Mouse (Mus musculus) adrenal gland, adult 8-10 months (tissue): ENCODE data around the gene Klhl36. TPM values are rescaled to one million over a fixed set of nuclear protein-coding genes. Genes with fewer than 3 reads are reported as not detected.

Experiments
- DNase-seq: peaks from one replicate; pipeline ENCODE4 v3.0.0; 2022
- total RNA-seq, 4 experiments: library from RNA; stranded (reverse); gene quantifications; 2 replicates each; pipeline ENCODE4 v1.2.4; 2022

Gene Klhl36
- total RNA-seq, 4 experiments from 2014 or later, result 8.4 to 13.8 (median 11.8) TPM

- peak; percentile 55 for DNase-seq
Measured at GRCm38 (mm10) chr8:119885612-119886011, 23.5 kb downstream of the Klhl36 start.

DNA sequence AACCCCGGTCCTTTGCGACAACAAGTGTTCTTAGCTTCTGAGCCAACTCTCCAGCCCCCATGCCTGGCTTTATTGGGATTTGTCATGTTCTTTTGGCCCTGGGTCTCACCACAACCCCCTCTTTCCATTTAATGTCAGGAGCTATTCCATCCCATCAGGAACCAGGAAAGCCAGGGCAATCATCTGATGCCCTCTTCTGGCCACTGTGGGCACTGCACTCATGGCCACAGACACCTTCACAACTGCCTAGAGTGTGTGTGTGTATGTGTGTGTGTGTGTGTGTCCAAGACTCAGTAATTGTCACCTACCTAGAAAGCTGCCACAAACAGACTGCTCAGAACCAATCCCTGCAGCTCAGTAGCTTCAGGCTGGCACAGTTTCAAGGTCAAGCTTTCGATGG lies 25.1 kb downstream of the Klhl36 start:
- no peak for DNase-seq

DNA sequence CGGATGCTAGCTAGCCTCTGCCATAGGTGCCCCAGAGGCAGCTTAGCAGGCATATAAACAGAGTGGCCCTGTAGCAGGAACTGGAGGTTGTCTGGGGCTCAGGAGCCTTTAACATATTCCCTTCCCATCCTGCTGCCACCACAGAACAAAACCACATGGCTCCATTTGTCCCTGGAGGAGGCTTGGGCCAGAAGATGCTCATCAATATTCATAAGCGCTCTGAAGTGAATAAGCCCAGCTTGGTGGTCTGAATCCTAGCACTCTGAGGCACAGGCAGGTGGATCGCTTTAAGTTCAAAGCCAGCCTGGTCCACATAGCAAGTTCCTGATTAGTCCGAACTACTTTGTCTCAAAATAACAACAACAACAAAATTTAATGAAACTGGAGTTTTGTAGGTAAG lies 25.9 kb downstream of the Klhl36 start:
- no peak for DNase-seq

DNA sequence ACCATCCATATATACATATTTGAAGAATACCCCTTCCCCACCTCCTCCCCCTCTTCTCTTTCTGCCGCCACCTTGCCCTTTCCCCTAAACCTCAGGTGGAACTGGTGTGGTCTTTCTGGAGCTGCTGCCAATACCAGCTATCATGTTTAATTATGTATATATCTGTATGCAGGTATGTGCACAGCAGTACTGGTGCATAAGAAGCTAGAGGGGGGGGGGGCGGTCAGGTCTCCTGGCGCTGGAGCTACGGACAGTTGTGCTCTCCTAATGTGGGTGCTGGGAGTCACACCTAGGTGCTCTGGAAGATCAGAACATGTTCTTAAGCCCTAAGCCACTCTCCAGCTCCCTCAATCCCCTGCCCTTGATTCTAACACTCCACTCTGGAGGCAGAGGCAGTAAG lies 35.0 kb downstream of the Klhl36 start:
- no peak for DNase-seq

GRCm38 (mm10) chr8:119897933-119898332 lies 35.9 kb downstream of the Klhl36 start:
- DNase-seq, result no peak

DNA sequence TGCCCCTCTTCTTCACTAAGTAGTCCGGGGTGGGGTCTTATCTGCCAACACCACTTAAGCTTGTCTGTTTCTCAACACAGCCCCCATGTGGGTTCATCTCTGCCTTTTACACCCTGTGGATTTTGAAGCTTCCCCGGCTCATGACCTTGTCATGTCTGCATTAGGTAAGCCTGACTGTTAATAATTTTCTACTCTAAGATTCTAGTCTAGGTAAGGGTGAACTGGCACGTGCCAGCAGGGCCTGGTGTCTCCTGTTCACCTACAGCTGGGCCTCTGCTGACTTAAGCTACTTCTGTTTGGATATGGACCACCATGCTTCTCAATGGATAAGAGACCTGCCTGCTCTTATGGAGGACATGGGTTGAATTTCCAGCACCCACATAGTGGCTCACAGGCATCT lies 39.3 kb downstream of the Klhl36 start:
- no peak for DNase-seq

- peak; percentile 71 for DNase-seq
Measured at GRCm38 (mm10) chr8:119901952-119902351, 39.9 kb downstream of the Klhl36 start.

- peak; percentile 37 for DNase-seq
Measured at GRCm38 (mm10) chr8:119904323-119904911, 42.4 kb downstream of the Klhl36 start.

GRCm38 (mm10) chr8:119909944-119910546 lies 48.0 kb downstream of the Klhl36 start, which contains the start of gene Usp10:
Usp10 (plus strand) TSS chr8:119910360.
- DNase-seq, result no peak

GRCm38 (mm10) chr8:119910547-119911257 lies 48.6 kb downstream of the Klhl36 start, which contains the start of gene Gm20388:
Gm20388 (plus strand) TSS chr8:119910841.
- DNase-seq, result peak; percentile 82

GRCm38 (mm10) chr8:119911258-119911962 lies 49.3 kb downstream of the Klhl36 start:
- no peak for DNase-seq

- no peak for DNase-seq
Measured at GRCm38 (mm10) chr8:119912643-119913042, 50.6 kb downstream of the Klhl36 start.

GRCm38 (mm10) chr8:119913181-119913580 lies 51.1 kb downstream of the Klhl36 start:
- no peak for DNase-seq

- no peak for DNase-seq
Measured at GRCm38 (mm10) chr8:119914161-119914560, 52.1 kb downstream of the Klhl36 start.

GRCm38 (mm10) chr8:119915298-119915697 lies 53.2 kb downstream of the Klhl36 start:
- DNase-seq, result no peak

- DNase-seq, result no peak
Measured at GRCm38 (mm10) chr8:119916237-119916892, 54.3 kb downstream of the Klhl36 start.

DNA sequence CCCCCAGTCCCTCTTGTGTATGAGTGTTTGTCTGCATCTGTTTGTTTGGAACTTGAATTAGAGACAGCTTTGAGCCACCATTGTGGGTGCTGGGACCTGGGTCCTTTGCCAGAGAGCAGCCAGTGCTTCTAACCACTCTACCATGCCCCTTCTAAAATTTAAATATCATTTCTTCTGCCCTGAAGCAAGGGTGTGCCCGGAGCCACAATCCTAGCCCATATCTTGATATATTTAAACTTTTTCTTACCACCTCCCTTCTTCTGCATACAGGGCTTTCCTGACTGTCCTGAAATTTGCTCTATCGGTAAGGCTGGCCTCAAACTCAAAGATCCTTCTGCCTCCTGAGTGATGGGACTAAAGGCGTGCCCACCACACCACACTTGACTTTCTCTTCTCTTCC lies 55.3 kb downstream of the Klhl36 start:
- DNase-seq, result no peak

DNA sequence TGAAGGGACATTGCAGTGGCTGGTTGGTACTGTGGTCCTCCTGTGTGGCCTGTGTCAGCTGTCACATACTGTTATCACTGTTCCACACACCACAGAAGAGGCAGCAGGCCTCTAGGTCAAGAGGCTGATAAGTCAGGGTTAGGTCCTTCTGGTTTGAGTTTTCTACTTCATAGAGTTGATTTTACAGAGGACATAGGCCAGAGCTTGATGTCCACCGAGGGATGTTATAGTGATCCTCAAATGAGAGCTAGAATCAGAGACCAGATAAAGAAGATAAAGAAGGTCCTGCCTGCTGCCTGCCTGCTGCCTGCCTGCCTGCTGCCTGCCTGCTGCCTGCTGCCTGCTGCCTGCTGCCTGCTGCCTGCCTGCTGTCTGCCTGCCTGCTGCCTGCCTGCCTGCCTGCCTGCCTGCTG lies 56.1 kb downstream of the Klhl36 start:
- no peak for DNase-seq

- DNase-seq, result no peak
Measured at GRCm38 (mm10) chr8:119923259-119923658, 61.2 kb downstream of the Klhl36 start.

DNA sequence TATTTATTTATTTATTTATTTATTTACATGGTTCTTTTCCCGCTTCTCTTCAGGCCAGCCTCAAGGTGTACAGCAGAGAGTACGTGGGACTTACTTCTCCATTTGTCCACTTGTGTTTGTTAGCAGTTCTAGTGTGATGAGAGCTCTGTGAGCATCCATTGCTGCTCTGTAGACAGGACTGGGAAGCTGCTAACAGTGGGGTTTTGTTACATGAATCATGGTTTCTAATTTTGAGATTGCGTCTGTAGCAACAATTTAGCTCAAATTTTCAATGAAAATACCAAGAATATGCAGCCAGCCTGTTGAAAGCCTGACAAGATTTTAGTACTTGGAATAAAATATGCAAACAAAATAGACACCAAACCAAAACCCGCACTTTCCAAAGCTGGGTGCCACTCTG lies 63.4 kb downstream of the Klhl36 start:
- no peak for DNase-seq

- DNase-seq, result no peak
Measured at GRCm38 (mm10) chr8:119926474-119926873, 64.4 kb downstream of the Klhl36 start.
